Mouse (Mus musculus) olfactory bulb, adult 2 months (tissue): Measurements from ENCODE around the gene AC124108.1. TPM values are rescaled to one million over a fixed set of nuclear protein-coding genes. Genes with fewer than 3 reads are reported as not detected.

ENCODE experiments used
- H3K27ac ChIP-seq: fragments of 200-500 bp; 2 replicates; pipeline ENCODE4 v1.5.1; 2012; ENCODE audit warnings: low read depth, low read length; ENCODE audit not compliant: insufficient read depth
- H3K4me1 ChIP-seq: fragments of 200-500 bp; 2 replicates; pipeline ENCODE4 v1.6.1; 2012; ENCODE audit warnings: low read length; ENCODE audit not compliant: control insufficient read depth, insufficient read depth
- H3K4me3 ChIP-seq: fragments of 200-500 bp; 2 replicates; pipeline ENCODE4 v1.5.1; 2012; ENCODE audit warnings: mild to moderate bottlenecking, low read depth, low read length, moderate library complexity; ENCODE audit not compliant: insufficient read depth
- CTCF ChIP-seq: fragments of 200-500 bp; IDR thresholded peaks from 2 replicates; pipeline ENCODE4 v1.5.1; 2012; ENCODE audit warnings: low read depth, mild to moderate bottlenecking, low read length, moderate library complexity; ENCODE audit not compliant: insufficient read depth
- POLR2A ChIP-seq: fragments of 200-500 bp; IDR thresholded peaks from 2 replicates; pipeline ENCODE4 v1.6.1; 2012; ENCODE audit warnings: mild to moderate bottlenecking, low read depth, low read length, moderate library complexity; ENCODE audit not compliant: insufficient read depth
- WGBS: fragments of 180-500 bp; shearing (Covaris S2); methylation state at CpG from one replicate; pipeline ENCODE4 v1.1.7; 2018; 5-methylcytosine and 5-hydroxymethylcytosine counted together
- polyA plus RNA-seq: library from polyadenylated mRNA; stranded (reverse); fragments of >200 nt; gene quantifications from 2 replicates; pipeline ENCODE4 v1.2.4, GENCODE M21; 2012; ENCODE audit warnings: low replicate concordance; ENCODE audit not compliant: missing spikeins, insufficient read depth, insufficient read length

Gene AC124108.1
- polyA plus RNA-seq: not detected in 2 replicates

- peak within 1 kb of the TSS; percentile 48 for H3K27ac ChIP-seq
These were observed at the start of gene AC124108.1, which contains the start of gene Lemd1 for GRCm38 (mm10) chr1:132191093-132191785. Gene AC124108.1 (plus strand): TSS chr1:132191457. Gene Lemd1 (plus strand): TSS chr1:132191431.

GRCm38 (mm10) chr1:132141753-132142152, 49.5 kb upstream of the AC124108.1 start:
- H3K27ac ChIP-seq: no peak overlapping the region
- H3K4me1 ChIP-seq: peaks cover 23% of the 10 kb centered on the region
- no peak for TF ChIP-seq CTCF
- no peak for TF ChIP-seq POLR2A
- WGBS: 86% methylated on average over 13 of the region's 13 CpGs
- H3K4me3 ChIP-seq: no peak overlapping the region

More at GRCm38 (mm10) chr1:132191093-132191785, at the start of gene AC124108.1, which contains the start of gene Lemd1:
- Histone ChIP-seq H3K4me1 (peaks cover 29% of the 10 kb centered on the region), H3K4me3 (peak within 1 kb of the TSS; percentile 72)
- 2% methylated on average over 34 of the region's 34 CpGs for WGBS
- TF ChIP-seq POLR2A (no peak), CTCF (no peak)

- Histone ChIP-seq H3K4me3 (no peak overlapping the region), H3K4me1 (peaks cover 23% of the 10 kb centered on the region), H3K27ac (no peak overlapping the region)
- TF ChIP-seq POLR2A: no peak
- TF ChIP-seq CTCF: no peak
- WGBS: 78% methylated on average over 5 of the region's 5 CpGs
These were observed 48.2 kb upstream of the AC124108.1 start for GRCm38 (mm10) chr1:132143079-132143478.

- Histone ChIP-seq H3K4me3 (no peak overlapping the region), H3K27ac (peak overlapping the region; percentile 42), H3K4me1 (peaks cover 28% of the 10 kb centered on the region)
- 34% methylated on average over 4 of the region's 4 CpGs for WGBS
- TF ChIP-seq POLR2A (no peak), CTCF (no peak)
These were observed 47.5 kb upstream of the AC124108.1 start for GRCm38 (mm10) chr1:132143730-132144129.

- H3K4me1 ChIP-seq: peaks cover 23% of the 10 kb centered on the region
- TF ChIP-seq POLR2A (no peak), CTCF (no peak)
- no peak overlapping the region for H3K4me3 ChIP-seq
- whole genome bisulfite sequencing: 7% methylated on average over 2 of the region's 2 CpGs
- H3K27ac ChIP-seq: peak overlapping the region; percentile 42
These were observed 47.0 kb upstream of the AC124108.1 start for GRCm38 (mm10) chr1:132144223-132144622.

GRCm38 (mm10) chr1:132144837-132145236, 46.4 kb upstream of the AC124108.1 start:
- WGBS: 78% methylated on average over 3 of the region's 3 CpGs
- TF ChIP-seq CTCF (no peak), POLR2A (no peak)
- H3K4me3 ChIP-seq: no peak overlapping the region
- peaks cover 21% of the 10 kb centered on the region for H3K4me1 ChIP-seq
- H3K27ac ChIP-seq: no peak overlapping the region

- peaks cover 21% of the 10 kb centered on the region for H3K4me1 ChIP-seq
- H3K4me3 ChIP-seq: no peak overlapping the region
- WGBS: 83% methylated on average over 8 of the region's 8 CpGs
- H3K27ac ChIP-seq: no peak overlapping the region
- TF ChIP-seq CTCF: no peak
- no peak for TF ChIP-seq POLR2A
These were observed 45.1 kb upstream of the AC124108.1 start for GRCm38 (mm10) chr1:132145973-132146685.

GRCm38 (mm10) chr1:132149410-132149809, 41.8 kb upstream of the AC124108.1 start:
- TF ChIP-seq CTCF: no peak
- no peak for TF ChIP-seq POLR2A
- WGBS: 88% methylated on average over 2 of the region's 2 CpGs
- Histone ChIP-seq H3K4me1 (peaks cover 14% of the 10 kb centered on the region), H3K4me3 (no peak overlapping the region), H3K27ac (no peak overlapping the region)

- H3K4me1 ChIP-seq: peaks cover 10% of the 10 kb centered on the region
- WGBS: 65% methylated on average over 1 of the region's 1 CpGs
- TF ChIP-seq CTCF (no peak), POLR2A (no peak)
- no peak overlapping the region for H3K27ac ChIP-seq
- H3K4me3 ChIP-seq: no peak overlapping the region
These were observed 41.1 kb upstream of the AC124108.1 start for GRCm38 (mm10) chr1:132150171-132150570.
